ENCODE assay signal across 1 mouse cellular context in genomic region chr9:15718295-15718694, GRCm38 (mm10).
TF ChIP-seq lines count a peak whose summit lies in the region.

No protein-coding gene starts in this region.

TF ChIP-seq in CH12.LX, 34 proteins besides CTCF, POLR2A, EP300 and RAD21 (continued from another document):
- no peak for TF ChIP-seq NRF1 (IDR thresholded peaks at IDR 0.05; ENCODE audit: low read depth, low read length)
- TF ChIP-seq POLR2AphosphoS2 (IDR thresholded peaks at IDR 0.05; ENCODE audit: low read depth, low read length) = no peak
- peak; percentile 85 for TF ChIP-seq USF2 (conservative IDR thresholded peaks at IDR 0.05; ENCODE audit: low read depth, low read length)
- no peak for TF ChIP-seq ZC3H11A (IDR thresholded peaks at IDR 0.05; ENCODE audit: low read depth, low read length)
- no peak for TF ChIP-seq GABPA (IDR thresholded peaks at IDR 0.05; ENCODE audit: insufficient replicate concordance, low read depth, low read length)
- no peak for TF ChIP-seq JUND (conservative IDR thresholded peaks at IDR 0.05; ENCODE audit: low read depth, low read length)
- peak; percentile 69; the same call in 1 of the 2 replicates for TF ChIP-seq TCF12 (IDR thresholded peaks at IDR 0.05; ENCODE audit: low read depth, low read length)
- no peak for TF ChIP-seq ZMIZ1 (IDR thresholded peaks at IDR 0.05; ENCODE audit: low read depth, low read length)
- TF ChIP-seq ETS1 (conservative IDR thresholded peaks at IDR 0.05; ENCODE audit: low read depth, low read length) = peak; percentile 55
- TF ChIP-seq JUN (IDR thresholded peaks at IDR 0.05; ENCODE audit: insufficient read depth, low read depth, low read length) = peak; percentile 13; the same call in 1 of the 2 replicates
- TF ChIP-seq ELF1 (IDR thresholded peaks at IDR 0.05; ENCODE audit: low read depth, low read length) = no peak
